In genomic region chr19:24961172-24961962, GRCm38 (mm10) we compare ENCODE assay signal across 7 mouse cellular contexts. TPM values are rescaled to one million over a fixed set of nuclear protein-coding genes. Genes with fewer than 3 reads are reported as not detected.
DNase-seq lines count a peak whose midpoint lies in the region; ATAC-seq lines count a peak whose summit lies in the region.

Cbwd1 (minus strand) TSS chr19:24961610.

- DNase-seq in adrenal gland, postnatal 25 days, result peak; percentile 97
- DNase-seq in heart, adult 11 months, result peak; percentile 100
- peak; percentile 98 for DNase-seq in kidney, adult 18-20 months
- DNase-seq in limb, embryonic 11.5 days (ENCODE audit: low spot score), result peak; percentile 100
- peak; percentile 99 for DNase-seq in midbrain, embryonic 14.5 days
- DNase-seq in spleen, adult 18-20 months, result peak; percentile 96

- peaks cover 13% of the 10 kb centered on the region for H3K4me1 ChIP-seq in embryonic facial prominence, embryonic 12.5 days
- no peaks in the 10 kb centered on the region for H3K4me1 ChIP-seq in limb, embryonic 11.5 days (ENCODE audit: control insufficient read depth, insufficient read depth, low read length)
- H3K4me1 ChIP-seq in midbrain, embryonic 14.5 days (ENCODE audit: control insufficient read depth, insufficient read depth, low read length), result peaks cover 5% of the 10 kb centered on the region

- H3K36me3 ChIP-seq in embryonic facial prominence, embryonic 12.5 days, result 0 out of 2 replicates have a peak, but pooled peaks cover under 1% of the 10 kb centered on the region
- no peaks in the 10 kb centered on the region for H3K36me3 ChIP-seq in limb, embryonic 11.5 days (ENCODE audit: control insufficient read depth, insufficient read depth, low read length)
- no peaks in the 10 kb centered on the region for H3K36me3 ChIP-seq in midbrain, embryonic 14.5 days (ENCODE audit: control insufficient read depth, insufficient read depth, low read length)

- H3K4me3 ChIP-seq in embryonic facial prominence, embryonic 12.5 days, result peak within 1 kb of the TSS; percentile 71
- H3K4me3 ChIP-seq in limb, embryonic 11.5 days (ENCODE audit: low read depth, low read length), result peak within 1 kb of the TSS; percentile 75
- peak within 1 kb of the TSS; percentile 72 for H3K4me3 ChIP-seq in midbrain, embryonic 14.5 days (replicated peaks; ENCODE audit: low read depth, low read length)

- peak within 1 kb of the TSS; percentile 64 for H3K9ac ChIP-seq in embryonic facial prominence, embryonic 12.5 days
- H3K9ac ChIP-seq in limb, embryonic 11.5 days (ENCODE audit: low read length), result peak within 1 kb of the TSS; percentile 76
- H3K9ac ChIP-seq in midbrain, embryonic 14.5 days (replicated peaks; ENCODE audit: low read length), result peak within 1 kb of the TSS; percentile 64; the same call in 1 of the 2 replicates

- ATAC-seq in embryonic facial prominence, embryonic 12.5 days (ENCODE audit: insufficient number of reproducible peaks, insufficient read depth, low FRiP score, low TSS enrichment), result peak; percentile 99
- ATAC-seq in limb, embryonic 11.5 days (ENCODE audit: insufficient number of reproducible peaks, low FRiP score, low TSS enrichment, low read depth), result peak; percentile 100
- ATAC-seq in midbrain, embryonic 14.5 days (ENCODE audit: low FRiP score, low TSS enrichment), result peak; percentile 98

- peak within 1 kb of the TSS; percentile 54 for H3K4me2 ChIP-seq in embryonic facial prominence, embryonic 12.5 days (replicated peaks)
- H3K4me2 ChIP-seq in limb, embryonic 11.5 days (ENCODE audit: low read depth, severe bottlenecking), result peak within 1 kb of the TSS; percentile 54
- H3K4me2 ChIP-seq in midbrain, embryonic 14.5 days (ENCODE audit: low read length), result peak within 1 kb of the TSS; percentile 77

- H3K9me3 ChIP-seq in embryonic facial prominence, embryonic 12.5 days, result no peaks in the 10 kb centered on the region
- H3K9me3 ChIP-seq in limb, embryonic 11.5 days (ENCODE audit: control insufficient read depth, low read length), result no peaks in the 10 kb centered on the region
- H3K9me3 ChIP-seq in midbrain, embryonic 14.5 days (ENCODE audit: control insufficient read depth, low read length), result no peaks in the 10 kb centered on the region

- H3K27me3 ChIP-seq in embryonic facial prominence, embryonic 12.5 days, result no peaks in the 10 kb centered on the region
- H3K27me3 ChIP-seq in limb, embryonic 11.5 days (ENCODE audit: control insufficient read depth, insufficient read depth, low read length), result no peaks in the 10 kb centered on the region
- H3K27me3 ChIP-seq in midbrain, embryonic 14.5 days (ENCODE audit: control insufficient read depth, insufficient read depth, low read length), result no peaks in the 10 kb centered on the region

- no peak within 1 kb of the TSS for H3K27ac ChIP-seq in embryonic facial prominence, embryonic 12.5 days
- H3K27ac ChIP-seq in limb, embryonic 11.5 days (replicated peaks; ENCODE audit: low read depth, low read length), result no peak within 1 kb of the TSS
- H3K27ac ChIP-seq in midbrain, embryonic 14.5 days (replicated peaks; ENCODE audit: low read depth, low read length), result peak within 1 kb of the TSS; percentile 52

- WGBS in embryonic facial prominence, embryonic 12.5 days, result under 1% methylated on average over 36 of the region's 36 CpGs
- under 1% methylated on average over 36 of the region's 36 CpGs for WGBS in limb, embryonic 11.5 days
- WGBS in midbrain, embryonic 14.5 days, result under 1% methylated on average over 36 of the region's 36 CpGs

RNA-seq across cellular contexts. Expression of gene Cbwd1, which starts in this region (rescaled TPM):
- 14.8 and 15.7 TPM in 2 replicates for total RNA-seq in adrenal gland, postnatal 25 days (2021)
- 20.9 and 22.5 TPM in 2 replicates for polyA plus RNA-seq in embryonic facial prominence, embryonic 12.5 days (2016; fragmentation: Nextera tagmentation; extraction: Ambion mirVana)
- 21.0 and 22.9 TPM in 2 replicates for polyA plus RNA-seq in limb, embryonic 11.5 days (2014; fragmentation: Nextera tagmentation; extraction: Ambion mirVana)
- 12.5 and 15.0 TPM in 2 replicates for polyA plus RNA-seq in midbrain, embryonic 14.5 days (2014; fragmentation: Nextera tagmentation; extraction: Ambion mirVana)
